Mouse (Mus musculus) cerebellum, postnatal 4 days (tissue): ENCODE measurements around the gene Phc3.
"Not testable (repeated sequence)": the region's sequence is repeated elsewhere in the genome, so short reads cannot be mapped to it uniquely, and the experiment has no call there.

ENCODE experiments used
- DNase-seq, 2 experiments: peaks; one replicate each; pipeline ENCODE4 v3.0.0; 2022; ENCODE audit warnings: low spot score in 2 of 2, mixed read lengths in 1 of 2

Gene Phc3

GRCm38 (mm10) chr3:30876709-30877108 lies 92.5 kb downstream of the Phc3 start:
- no peak for DNase-seq

GRCm38 (mm10) chr3:30869995-30870394 lies 99.2 kb downstream of the Phc3 start:
- no peak for DNase-seq

- DNase-seq = no peak
Observed at GRCm38 (mm10) chr3:30868625-30869024, 100.6 kb downstream of the Phc3 start.

- DNase-seq = no peak
Observed at GRCm38 (mm10) chr3:30868176-30868575, 101.0 kb downstream of the Phc3 start.

- DNase-seq = no peak
Observed at GRCm38 (mm10) chr3:30864640-30865039, 104.6 kb downstream of the Phc3 start.

GRCm38 (mm10) chr3:30863712-30864435 lies 105.3 kb downstream of the Phc3 start:
- no peak for DNase-seq

- DNase-seq = no peak
Observed at GRCm38 (mm10) chr3:30860705-30861104, 108.5 kb downstream of the Phc3 start.

- DNase-seq = not testable (repeated sequence)
Observed at GRCm38 (mm10) chr3:30859599-30859998, 109.6 kb downstream of the Phc3 start.

- peak in 1 of 2 experiments; percentile 34 for DNase-seq
Observed at GRCm38 (mm10) chr3:30855604-30856458, 113.4 kb downstream of the Phc3 start, which contains the start of gene Gpr160. Gpr160 (plus strand) TSS chr3:30855950.

- DNase-seq = no peak
Observed at GRCm38 (mm10) chr3:30853596-30853995, 115.6 kb downstream of the Phc3 start.

GRCm38 (mm10) chr3:30851422-30851821 lies 117.8 kb downstream of the Phc3 start:
- DNase-seq = no peak
